Mouse (Mus musculus): ENCODE measurements around the gene Gm13040.
"Not testable (repeated sequence)": the region's sequence is repeated elsewhere in the genome, so short reads cannot be mapped to it uniquely, and the experiment has no call there.

Gene Gm13040

GRCm38 (mm10) chr4:143535654-143536053 lies at the start of gene Gm13040:
Gene Gm13040 (plus strand): TSS chr4:143535954.
- not testable (repeated sequence) for DNase-seq (ENCODE audit: low spot score in 2 of 2)

GRCm38 (mm10) chr4:143511043-143511442 lies 24.7 kb upstream of the Gm13040 start, which contains the start of gene Gm13043:
Gene Gm13043 (plus strand): TSS chr4:143511343.
- no peak for DNase-seq (ENCODE audit: low spot score in 2 of 2)

GRCm38 (mm10) chr4:143551400-143551799 lies 15.6 kb downstream of the Gm13040 start, which contains the start of the genes BC080695 and Gm13057:
Gene BC080695 (plus strand): TSS chr4:143551700.
Gene Gm13057 (plus strand): TSS chr4:143551709.
- DNase-seq (ENCODE audit: low spot score in 2 of 2) = not testable (repeated sequence)

All from frontal cortex, postnatal 10 days (tissue).